Mouse (Mus musculus) Patski (cell line): ENCODE results near the gene Cobl. TPM values are rescaled to one million over a fixed set of nuclear protein-coding genes. Genes with fewer than 3 reads are reported as not detected.

ENCODE experiments used
- ATAC-seq: fragments of 100-300 bp; one replicate; pipeline ENCODE4 v1.8.0; 2021
- CTCF ChIA-PET: fragments of 350-600 bp; sonication (Branson Sonifier 250); formaldehyde crosslinking; loops from one replicate; lab custom pipeline; 2022; ENCODE audit warnings: inconsistent platforms; lab: Charles Lee
- POLR2A ChIA-PET: fragments of 350-600 bp; sonication (Branson Sonifier 250); formaldehyde crosslinking; loops from one replicate; lab custom pipeline; 2022; ENCODE audit warnings: antibody characterized with exemption, inconsistent platforms; lab: Charles Lee
- DNase-seq: peaks from one replicate; pipeline ENCODE4 v3.0.0-alpha.2; 2011; ENCODE audit warnings: low read depth, low spot score
- H3K27me3 ChIP-seq: fragments of 371-371 bp; one replicate; pipeline ENCODE4 v1.5.1; 2021
- CTCF ChIP-seq: fragments of 100-300 bp; IDR thresholded peaks from one replicate; pipeline ENCODE4 v1.5.1; 2021
- in situ Hi-C: fragments of 300-500 bp; cut with MboI; formaldehyde crosslinking; loops from 3 replicates; pipeline ENCODE4 v1.11.1; 2018; ENCODE audit warnings: low pct_unique_long_range_greater_than_20kb, mixed read lengths
- polyA plus RNA-seq: library from polyadenylated mRNA; unstranded; gene quantifications from one replicate; pipeline ENCODE4 v1.2.3, GENCODE M21; 2021

Cobl gene
- polyA plus RNA-seq, 1 experiment from 2014 or later, result 51.7 TPM

GRCm38 (mm10) chr11:12448101-12448500 lies 16.7 kb downstream of the Cobl start:
- H3K27me3 ChIP-seq, result no peaks in the 10 kb centered on the region
- TF ChIP-seq CTCF, result no peak
- in situ Hi-C loops, result no loop called here
- no peak for DNase-seq
- ATAC-seq, result no peak
- CTCF ChIA-PET, result interaction anchor here (1.5 to 1.9 kb wide), 2 partner anchors 9 to 11 kb away, joined by 4 to 6 read pairs; no protein-coding TSS in a partner anchor
- POLR2A ChIA-PET, result interaction anchor here (1.4 kb wide), 1 partner anchor 35 kb away, joined by 3 read pairs; no protein-coding TSS in a partner anchor

GRCm38 (mm10) chr11:12445222-12445621 lies 19.5 kb downstream of the Cobl start:
- in situ Hi-C loops, result no loop called here
- TF ChIP-seq CTCF, result no peak
- no peaks in the 10 kb centered on the region for H3K27me3 ChIP-seq
- ATAC-seq (no peak), DNase-seq (no peak)
- ChIA-PET POLR2A (no interaction called here), CTCF (interaction anchor here (1.0 kb wide), 1 partner anchor 9 kb away, joined by 3 read pairs; no protein-coding TSS in a partner anchor)

GRCm38 (mm10) chr11:12444215-12444614 lies 20.5 kb downstream of the Cobl start:
- DNase-seq, result no peak
- ChIA-PET CTCF (interaction anchor here (1.1 kb wide), 1 partner anchor 9 kb away, joined by 3 read pairs; no protein-coding TSS in a partner anchor), POLR2A (no interaction called here)
- no peak for ATAC-seq
- no peaks in the 10 kb centered on the region for H3K27me3 ChIP-seq
- TF ChIP-seq CTCF, result no peak
- in situ Hi-C loops, result no loop called here

GRCm38 (mm10) chr11:12443614-12444013 lies 21.1 kb downstream of the Cobl start:
- CTCF ChIA-PET, result interaction anchor here (1.1 kb wide), 1 partner anchor 10 kb away, joined by 3 read pairs; no protein-coding TSS in a partner anchor

GRCm38 (mm10) chr11:12443185-12443584 lies 21.6 kb downstream of the Cobl start:
- TF ChIP-seq CTCF, result no peak
- CTCF ChIA-PET, result no interaction called here
- in situ Hi-C loops, result no loop called here
- DNase-seq (no peak), ATAC-seq (no peak)
- POLR2A ChIA-PET, result no interaction called here
- H3K27me3 ChIP-seq, result no peaks in the 10 kb centered on the region

More at GRCm38 (mm10) chr11:12443614-12444013, 21.1 kb downstream of the Cobl start:
- ATAC-seq, result no peak
- H3K27me3 ChIP-seq, result no peaks in the 10 kb centered on the region
- in situ Hi-C loops, result no loop called here
- POLR2A ChIA-PET, result no interaction called here
- no peak for TF ChIP-seq CTCF
- no peak for DNase-seq

- ChIA-PET CTCF (interaction anchor here (0.7 to 0.9 kb wide), 2 partner anchors 19 to 90 kb away, joined by 3 to 6 read pairs; no protein-coding TSS in a partner anchor), POLR2A (no interaction called here)
- in situ Hi-C loops, result no loop called here
- peak; percentile 71 for ATAC-seq
- TF ChIP-seq CTCF, result no peak
- no peak for DNase-seq
- H3K27me3 ChIP-seq, result no peaks in the 10 kb centered on the region
These were observed 22.5 kb downstream of the Cobl start for GRCm38 (mm10) chr11:12442283-12442682.

- no peak for DNase-seq
- TF ChIP-seq CTCF, result no peak
- no peaks in the 10 kb centered on the region for H3K27me3 ChIP-seq
- ATAC-seq, result no peak
- in situ Hi-C loops, result no loop called here
- ChIA-PET CTCF (interaction anchor here (1.1 to 1.9 kb wide), 3 partner anchors 9 to 73 kb away, joined by 3 to 5 read pairs (median 3); no protein-coding TSS in a partner anchor), POLR2A (no interaction called here)
These were observed 28.9 kb downstream of the Cobl start for GRCm38 (mm10) chr11:12435905-12436304.

- ATAC-seq, result peak; percentile 95
These were observed 29.7 kb downstream of the Cobl start for GRCm38 (mm10) chr11:12435018-12435417.

GRCm38 (mm10) chr11:12434597-12434996 lies 30.2 kb downstream of the Cobl start:
- TF ChIP-seq CTCF, result no peak
- ChIA-PET POLR2A (no interaction called here), CTCF (interaction anchor here (1.1 kb wide), 1 partner anchor 97 kb away, joined by 3 read pairs; no protein-coding TSS in a partner anchor)
- in situ Hi-C loops, result no loop called here
- H3K27me3 ChIP-seq, result no peaks in the 10 kb centered on the region
- ATAC-seq (peak; percentile 80), DNase-seq (no peak)

More at GRCm38 (mm10) chr11:12435018-12435417, 29.7 kb downstream of the Cobl start:
- in situ Hi-C loops, result no loop called here
- CTCF ChIA-PET, result interaction anchor here (1.1 to 1.4 kb wide), 2 partner anchors 10 to 97 kb away, joined by 3 read pairs; no protein-coding TSS in a partner anchor
- TF ChIP-seq CTCF, result no peak
- DNase-seq, result peak; percentile 37
- POLR2A ChIA-PET, result no interaction called here
- no peaks in the 10 kb centered on the region for H3K27me3 ChIP-seq

GRCm38 (mm10) chr11:12431911-12432310 lies 32.8 kb downstream of the Cobl start:
- no peak for DNase-seq
- in situ Hi-C loops, result no loop called here
- POLR2A ChIA-PET, result no interaction called here
- no peaks in the 10 kb centered on the region for H3K27me3 ChIP-seq
- CTCF ChIA-PET, result interaction anchor here (1.4 to 1.5 kb wide), 2 partner anchors 10 to 30 kb away, joined by 3 read pairs; no protein-coding TSS in a partner anchor
- no peak for TF ChIP-seq CTCF
- ATAC-seq, result no peak
